Mouse (Mus musculus): ENCODE measurements around the gene Prickle1. TPM values are rescaled to one million over a fixed set of nuclear protein-coding genes. Genes with fewer than 3 reads are reported as not detected.

The Prickle1 gene
- total RNA-seq, 4 experiments from 2014 or later = 10.8 to 18.3 (median 15.4) TPM

DNA sequence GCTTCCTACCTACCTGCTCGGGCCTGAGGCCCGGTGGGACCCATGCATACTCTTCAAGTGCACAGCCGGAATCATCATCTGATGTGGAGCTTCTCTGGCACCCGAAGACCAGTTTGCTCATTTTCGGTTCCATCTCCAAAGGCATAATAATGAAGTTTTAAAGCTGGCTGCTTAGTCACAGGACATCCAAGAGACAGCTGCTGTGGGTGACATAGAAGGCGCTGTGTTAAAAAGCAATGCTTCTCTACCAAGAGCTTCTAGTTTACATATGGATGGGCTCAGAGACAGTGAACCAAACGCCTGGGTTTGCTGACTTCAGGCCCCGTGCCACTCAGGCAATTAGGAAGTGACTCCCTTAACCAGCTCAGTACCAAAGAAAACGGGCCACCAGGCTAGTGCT lies 83.3 kb downstream of the Prickle1 start:
- no peak for DNase-seq (ENCODE audit: low spot score)

DNA sequence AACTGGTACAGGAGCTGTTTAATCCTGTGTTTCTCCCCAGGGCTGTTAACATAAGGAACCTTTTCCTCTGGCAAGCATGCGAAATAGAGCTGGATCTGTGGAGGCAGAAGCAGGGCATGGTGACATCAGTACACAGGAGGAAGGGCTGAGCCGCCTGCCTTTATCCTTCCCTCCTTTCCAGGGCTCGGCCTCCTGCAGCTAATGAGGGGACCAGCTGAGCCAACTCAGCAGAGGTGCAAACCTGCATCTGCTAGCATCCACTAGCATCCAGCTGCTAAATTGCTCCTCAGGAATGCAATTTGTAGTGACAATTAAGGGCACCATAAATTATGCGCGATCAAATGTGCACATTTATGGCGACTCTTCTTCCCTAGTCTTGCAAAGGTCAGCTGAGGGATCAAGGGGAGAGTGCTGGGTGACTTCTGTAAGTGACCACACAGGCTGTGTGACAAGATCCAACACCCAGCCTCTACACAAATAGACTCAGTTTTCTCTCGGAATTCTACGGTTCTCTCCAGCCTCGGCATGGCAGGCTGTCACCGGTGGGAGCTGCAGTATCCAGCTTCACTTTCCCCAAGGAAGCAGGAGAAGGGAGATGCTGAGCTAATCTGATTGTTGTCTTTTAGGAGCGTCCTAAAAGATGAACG lies 84.9 kb downstream of the Prickle1 start:
- DNase-seq (ENCODE audit: low spot score) = no peak

DNA sequence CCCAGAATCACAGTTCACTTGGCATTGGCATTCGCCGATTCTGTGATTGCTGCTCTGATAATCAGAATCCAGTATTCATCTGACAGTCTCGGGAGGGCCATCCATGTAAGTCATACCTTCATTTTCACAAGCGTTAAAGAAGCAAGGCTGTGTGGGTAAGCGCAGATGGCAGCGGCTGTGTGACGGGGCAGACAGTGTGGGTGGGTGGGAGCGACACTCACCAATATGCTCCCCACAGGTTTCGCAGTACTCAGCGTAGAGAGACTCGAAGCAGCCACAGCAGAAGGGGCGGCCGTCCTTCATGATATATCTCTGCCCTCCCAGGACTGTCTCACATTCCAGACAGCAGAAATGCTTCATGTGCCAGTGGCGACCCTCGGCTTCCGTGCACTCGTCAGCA lies 90.9 kb downstream of the Prickle1 start:
- no peak for DNase-seq (ENCODE audit: low spot score)

DNA sequence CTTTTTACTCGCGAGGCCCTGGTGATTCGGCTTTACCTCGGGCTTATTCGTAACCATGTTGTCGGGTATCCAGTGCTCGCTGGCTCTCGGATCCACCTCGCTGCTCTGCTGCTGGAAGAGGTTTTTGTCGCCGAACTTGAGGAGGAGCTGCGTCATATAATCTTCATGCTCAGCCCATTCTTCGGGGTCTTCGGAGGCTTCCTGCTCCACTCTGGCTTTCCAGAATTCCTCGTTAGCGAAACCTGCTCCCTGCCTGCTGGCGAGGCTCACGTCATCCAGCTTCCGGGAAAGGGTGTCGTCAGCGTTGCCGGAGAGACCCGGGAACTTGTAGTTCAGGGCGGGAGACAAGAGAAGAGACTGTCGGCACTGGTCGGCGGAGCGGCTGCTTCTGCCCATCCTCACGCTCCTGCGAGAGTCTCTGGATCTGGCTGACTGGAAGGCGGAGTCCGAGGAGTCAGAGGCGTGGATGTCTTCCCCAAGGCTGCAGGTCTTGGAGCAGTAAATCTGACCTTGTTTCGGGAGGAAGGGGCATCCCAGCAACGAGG lies 92.4 kb downstream of the Prickle1 start:
- DNase-seq (ENCODE audit: low spot score) = no peak

DNA sequence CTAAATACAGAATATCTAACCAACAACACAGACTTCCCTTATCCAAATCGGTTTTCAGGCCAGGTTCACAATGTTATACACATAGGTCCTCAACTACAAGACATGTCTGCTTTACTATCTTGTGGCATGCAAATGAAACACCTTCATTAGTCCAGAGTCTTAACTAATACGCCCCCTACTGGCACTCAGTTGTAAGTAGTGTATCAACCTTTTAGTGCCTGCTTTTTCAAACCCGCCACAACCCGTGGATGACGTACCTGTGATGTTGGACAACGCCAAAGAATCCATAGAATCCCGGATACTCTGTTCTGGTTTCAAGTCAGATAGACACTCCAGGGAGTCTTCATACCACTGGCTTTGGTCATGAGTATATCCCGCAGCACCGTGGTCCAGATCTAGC lies 93.0 kb downstream of the Prickle1 start:
- no peak for DNase-seq (ENCODE audit: low spot score)

DNA sequence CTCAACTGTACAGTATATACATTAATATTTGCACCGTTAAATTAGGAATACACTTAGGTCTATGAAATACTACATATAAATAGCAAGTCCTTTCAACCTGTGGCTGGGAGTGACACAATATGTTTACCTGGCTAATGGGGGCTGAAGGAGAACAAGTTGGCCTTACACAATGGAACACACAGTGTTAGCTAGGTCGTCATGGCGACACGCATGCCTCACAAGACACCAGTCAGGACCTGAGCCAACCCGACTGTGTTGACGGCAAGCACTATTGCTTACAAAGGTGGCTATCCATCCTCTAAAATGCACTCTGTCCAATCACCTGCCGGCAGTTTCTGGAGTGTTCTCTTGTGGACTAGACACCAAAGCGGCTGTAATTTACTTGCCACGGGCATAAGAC lies 95.8 kb downstream of the Prickle1 start:
- no peak for DNase-seq (ENCODE audit: low spot score)

DNA sequence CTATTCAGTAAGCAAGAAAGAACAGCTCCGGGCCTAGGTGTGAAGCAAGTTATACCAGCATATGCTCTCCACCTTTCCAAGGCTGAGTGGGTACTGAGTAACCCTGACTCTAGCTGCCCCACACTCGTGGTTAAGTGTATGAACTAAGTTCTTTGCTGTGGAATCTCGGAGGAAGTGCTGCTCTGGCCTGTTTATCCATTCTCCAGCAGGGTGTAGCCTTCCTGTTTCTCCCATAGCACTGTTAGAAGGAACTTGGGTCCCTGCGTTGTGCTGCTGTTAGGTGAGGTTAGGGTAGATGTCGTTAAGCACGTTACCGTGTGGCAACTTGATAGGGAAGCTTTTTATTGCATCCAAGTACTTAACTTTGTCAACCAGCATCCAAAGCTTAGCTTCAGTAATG lies 101.0 kb downstream of the Prickle1 start:
- DNase-seq (ENCODE audit: low spot score) = peak; percentile 24

DNA sequence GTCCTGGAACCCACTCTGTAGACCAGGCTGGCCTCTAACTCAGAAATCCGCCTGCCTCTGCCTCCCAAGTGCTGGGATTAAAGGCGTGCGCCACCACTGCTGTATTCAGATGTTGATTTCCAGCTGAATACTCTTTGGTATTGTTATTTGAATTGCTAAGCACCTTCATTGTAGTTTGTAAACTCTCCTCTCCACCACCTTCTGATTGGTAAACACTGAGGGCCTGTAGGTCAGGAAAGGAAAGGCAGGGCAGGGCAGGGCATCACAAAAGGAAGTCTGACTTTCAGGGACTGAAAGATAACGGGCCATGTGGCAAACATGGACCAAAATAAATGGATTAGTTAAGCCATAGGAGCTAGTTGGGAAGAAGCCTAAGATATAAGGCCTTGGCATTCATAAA lies 106.1 kb downstream of the Prickle1 start:
- DNase-seq (ENCODE audit: low spot score) = no peak

DNA sequence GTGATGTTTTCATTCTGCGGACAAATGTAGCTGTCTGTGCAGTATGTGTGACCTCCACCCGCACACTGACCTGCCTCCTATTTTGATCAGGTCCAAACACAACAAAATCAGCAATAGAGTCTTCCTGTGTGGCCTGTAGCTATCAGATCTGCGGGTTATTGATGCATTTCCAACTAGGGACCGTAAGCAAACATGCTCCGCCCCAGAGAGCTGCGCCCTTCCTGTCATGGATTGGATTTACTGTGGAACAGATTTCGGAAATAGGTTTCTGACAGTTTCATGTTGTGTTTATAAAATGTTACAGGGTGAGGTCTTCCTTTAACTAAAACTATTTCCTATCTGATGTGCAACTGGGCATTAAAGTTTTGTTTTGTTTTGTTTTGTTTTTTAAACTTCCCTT lies 109.6 kb downstream of the Prickle1 start:
- DNase-seq (ENCODE audit: low spot score) = peak; percentile 56

DNA sequence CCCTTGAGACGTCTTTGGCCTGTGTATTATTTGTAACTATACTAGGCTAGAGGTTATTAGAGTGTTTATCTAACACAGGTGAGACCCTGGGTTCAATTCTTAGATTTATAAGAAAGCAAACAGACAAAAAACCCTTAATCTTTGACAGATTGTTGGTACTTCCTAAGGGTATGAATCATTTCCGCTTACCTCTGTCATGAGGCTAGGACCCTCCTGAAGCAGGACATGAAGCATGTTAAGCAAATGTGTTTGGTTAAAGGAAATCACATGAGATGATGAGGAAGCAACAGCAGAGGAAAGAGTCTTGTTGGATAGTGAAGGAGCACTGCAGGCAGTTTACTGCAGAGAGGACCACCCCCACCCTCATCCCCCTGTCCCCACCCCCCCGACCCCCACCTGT lies 110.4 kb downstream of the Prickle1 start:
- no peak for DNase-seq (ENCODE audit: low spot score)

DNA sequence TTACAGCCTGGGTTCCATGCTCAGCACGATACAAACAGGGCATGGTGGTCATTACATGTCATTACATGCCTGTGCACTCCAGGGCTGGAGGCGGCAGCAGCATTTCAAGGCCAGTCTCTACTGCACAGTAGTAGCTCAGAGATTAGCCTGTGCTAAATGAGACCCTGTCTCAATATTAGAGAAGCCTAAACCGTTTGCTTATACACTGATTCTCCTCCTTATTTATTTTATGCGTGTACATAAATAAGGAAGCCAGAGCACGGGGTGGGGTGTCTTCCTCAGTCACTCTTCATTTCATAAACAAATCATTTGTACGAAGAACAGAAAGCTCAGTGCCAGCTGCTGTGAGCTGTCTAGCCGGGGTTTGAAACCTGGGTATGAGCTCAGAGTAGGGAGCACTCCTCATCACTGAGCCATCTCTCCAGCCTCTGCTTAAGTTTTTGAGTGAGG lies 111.4 kb downstream of the Prickle1 start:
- DNase-seq (ENCODE audit: low spot score) = no peak

DNA sequence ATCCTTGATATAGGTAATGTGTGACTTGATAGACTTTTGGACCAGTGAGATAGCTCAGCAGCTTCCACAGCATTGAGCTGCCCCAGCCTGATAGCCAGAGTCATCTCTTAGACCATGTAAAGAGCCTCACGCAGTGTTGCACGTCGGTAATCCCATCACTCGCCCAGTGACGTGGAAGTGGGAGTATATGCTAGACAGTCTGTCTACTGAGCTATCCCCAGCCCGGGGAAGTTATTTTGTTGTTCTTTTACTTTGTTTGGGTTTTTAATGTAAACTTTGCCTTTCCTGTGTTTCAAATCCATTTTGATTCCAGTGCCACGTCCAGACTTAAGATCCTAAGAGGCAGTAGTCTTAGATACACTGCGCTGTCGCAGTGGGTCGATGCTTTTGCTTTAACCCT lies 114.6 kb downstream of the Prickle1 start:
- no peak for DNase-seq (ENCODE audit: low spot score)

DNA sequence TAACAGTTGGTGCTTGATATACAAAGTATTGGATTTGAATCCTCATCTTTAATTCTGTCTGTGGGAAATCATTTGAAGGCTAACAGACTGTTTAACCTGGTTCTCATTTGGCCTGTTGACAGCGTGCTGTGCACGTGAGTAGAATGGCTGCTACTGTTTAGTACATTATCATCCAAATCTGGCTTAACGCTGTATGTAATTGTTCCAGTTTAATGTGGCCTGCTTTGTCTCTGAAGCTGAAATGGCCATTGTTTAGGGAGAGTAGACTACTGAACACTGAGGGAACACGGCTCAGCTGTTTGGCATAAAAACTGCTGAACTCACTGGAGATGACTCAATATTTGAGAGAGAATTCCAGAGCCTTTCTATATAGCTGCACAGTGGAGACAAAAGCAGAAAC lies 116.2 kb downstream of the Prickle1 start:
- no peak for DNase-seq (ENCODE audit: low spot score)

DNA sequence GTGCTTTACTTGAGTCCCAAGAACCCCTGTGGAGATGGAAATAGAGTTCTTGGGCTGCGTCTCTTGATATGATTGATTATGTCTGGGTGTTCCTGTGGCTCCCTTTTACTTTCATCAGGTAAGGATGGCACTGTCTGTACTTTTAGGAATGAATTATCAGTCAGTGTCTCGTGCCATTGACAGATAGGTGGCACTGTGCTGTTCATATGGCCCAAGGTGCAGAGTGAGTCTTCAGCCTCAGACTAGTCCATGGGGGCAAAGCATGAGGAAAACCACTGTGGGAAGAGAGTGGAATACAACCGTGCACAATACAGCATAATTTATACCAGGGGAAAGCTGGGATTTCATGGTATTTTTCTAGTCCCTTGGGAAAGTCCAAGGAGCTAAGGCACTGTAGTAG lies 117.0 kb downstream of the Prickle1 start:
- DNase-seq (ENCODE audit: low spot score) = no peak

DNA sequence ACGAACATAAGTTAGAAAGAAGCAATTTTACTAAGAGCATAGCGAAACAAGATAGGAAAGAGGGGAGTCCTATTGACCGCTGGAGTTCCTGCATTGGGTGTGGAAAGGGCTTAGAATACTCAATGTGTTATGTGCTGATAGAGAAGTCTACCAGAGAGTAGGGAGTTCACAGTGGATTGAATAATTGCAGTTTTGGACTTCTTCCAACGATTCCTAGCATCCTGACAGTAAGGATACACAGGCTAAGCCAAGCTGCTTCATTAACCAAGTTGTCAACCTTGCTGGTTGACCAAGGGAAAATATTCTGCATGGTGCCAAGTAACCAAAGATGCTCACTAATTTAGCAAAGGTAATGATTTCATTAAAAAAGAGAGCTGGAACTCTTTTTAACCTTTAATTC lies 118.0 kb downstream of the Prickle1 start:
- DNase-seq (ENCODE audit: low spot score) = no peak

DNA sequence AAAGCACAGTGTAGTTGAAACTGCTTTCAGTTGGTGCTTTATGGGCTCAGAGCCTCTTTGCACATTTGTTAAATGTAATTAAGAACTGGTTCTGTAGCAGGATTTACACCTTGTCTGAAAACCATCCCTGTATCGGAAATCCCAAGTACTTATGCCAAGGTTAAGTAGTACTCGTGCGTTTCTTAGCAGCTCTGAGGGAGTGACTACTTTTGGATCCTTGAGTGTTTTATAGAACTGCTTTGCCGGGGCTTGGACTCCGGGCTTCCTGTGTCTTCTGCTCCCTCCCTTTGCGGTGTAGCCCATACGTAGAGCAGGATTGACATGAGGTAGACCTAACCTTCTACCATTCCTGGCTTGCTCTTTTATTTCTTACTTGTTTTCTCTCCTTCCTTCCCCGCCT lies 120.0 kb downstream of the Prickle1 start:
- DNase-seq (ENCODE audit: low spot score) = no peak

DNA sequence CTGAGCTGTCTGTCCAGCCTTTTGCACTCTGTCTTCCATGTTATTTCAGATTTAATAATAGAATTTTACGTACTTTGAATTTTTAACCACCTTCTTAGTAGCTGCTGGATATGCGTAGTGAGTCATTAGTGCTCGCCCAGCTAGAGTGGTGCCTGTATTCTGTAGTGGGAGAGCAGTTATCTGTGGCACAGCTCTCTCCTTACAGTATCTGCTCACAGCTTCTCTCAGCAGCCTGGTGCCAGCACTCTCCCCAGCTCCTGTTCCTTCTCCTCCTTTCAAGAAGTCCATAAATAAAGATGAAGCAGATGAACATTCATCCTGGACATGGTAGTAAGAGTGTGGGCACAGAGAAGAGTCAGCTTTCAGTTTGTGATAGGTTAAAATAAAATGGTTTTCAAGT lies 121.4 kb downstream of the Prickle1 start:
- no peak for DNase-seq (ENCODE audit: low spot score)

DNA sequence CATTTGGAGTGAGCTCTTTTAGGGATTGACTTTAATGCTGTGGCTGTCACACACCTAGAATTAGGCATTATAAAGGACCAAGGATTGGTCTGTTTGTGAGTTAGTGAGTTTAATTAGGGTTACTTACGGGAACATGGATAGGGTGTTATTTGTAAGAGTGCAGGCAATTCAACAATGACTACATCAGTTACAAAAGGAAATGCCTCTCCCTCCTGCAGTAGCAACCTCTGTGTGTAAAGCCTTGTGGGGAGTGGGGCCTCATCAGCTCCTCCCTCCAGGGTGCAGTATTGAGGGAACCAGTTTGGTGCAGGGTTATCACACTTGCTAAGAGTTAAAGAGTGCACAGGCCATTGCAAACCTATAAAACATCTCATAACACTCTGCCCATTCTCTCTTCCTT lies 123.6 kb downstream of the Prickle1 start:
- no peak for DNase-seq (ENCODE audit: low spot score)

DNA sequence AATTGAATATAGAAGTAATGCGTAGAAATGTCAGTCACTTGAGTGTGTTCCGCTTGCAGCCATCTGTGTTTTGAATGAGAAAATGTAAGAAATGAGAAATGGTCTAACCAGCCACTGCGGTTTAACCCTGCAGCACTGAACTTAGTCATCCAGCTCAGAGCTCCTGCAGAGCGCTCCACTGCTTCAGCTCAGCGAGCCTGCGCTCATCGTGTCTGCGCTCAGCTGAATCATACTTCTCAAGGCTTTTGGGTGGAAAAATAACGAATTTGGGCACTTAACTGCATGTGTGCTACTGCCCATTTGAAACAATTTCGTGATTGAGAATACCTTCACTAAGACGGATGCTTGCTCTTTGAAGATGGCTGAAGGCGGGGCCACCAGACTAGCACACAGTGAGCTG lies 124.0 kb downstream of the Prickle1 start:
- no peak for DNase-seq (ENCODE audit: low spot score)

DNA sequence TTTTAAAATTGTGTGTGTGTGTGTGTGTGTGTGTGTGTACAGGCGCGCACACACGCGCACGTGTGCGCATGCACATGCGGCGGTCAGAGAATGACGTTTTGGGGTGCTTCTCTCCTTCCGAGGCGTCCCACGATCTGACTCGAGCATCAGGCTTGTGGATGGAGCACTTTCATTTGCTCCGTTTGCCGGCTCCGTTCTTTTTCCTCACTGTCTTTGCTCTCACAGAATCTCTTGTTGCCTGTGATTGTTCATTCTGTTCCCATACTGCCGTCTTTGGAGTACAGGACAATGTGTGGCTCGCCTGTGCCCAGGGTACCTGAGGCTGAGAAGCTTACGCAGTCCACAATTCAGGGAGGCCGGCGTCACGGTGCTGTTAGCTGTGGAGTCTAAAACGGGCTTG lies 134.6 kb downstream of the Prickle1 start:
- no peak for DNase-seq (ENCODE audit: low spot score)

DNA sequence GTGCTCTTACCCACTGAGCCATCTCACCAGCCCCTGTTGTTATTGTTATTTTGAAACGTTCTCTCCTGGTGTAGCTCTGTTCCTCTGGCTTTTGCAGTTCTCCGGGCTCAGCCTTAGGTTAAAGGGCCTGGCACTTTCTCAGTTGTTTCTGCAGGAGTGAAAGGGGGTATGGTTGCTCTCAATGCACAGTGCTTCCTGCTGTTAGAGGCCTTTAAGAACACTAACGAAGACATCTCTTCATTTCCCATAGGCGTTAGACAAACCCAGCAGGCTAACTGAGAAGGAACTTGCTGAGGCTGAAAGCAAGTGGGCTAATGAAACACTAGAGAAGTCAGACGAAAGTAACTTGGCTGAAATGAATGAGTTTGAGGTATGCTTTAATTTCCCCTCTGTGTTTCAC lies 136.3 kb downstream of the Prickle1 start:
- DNase-seq (ENCODE audit: low spot score) = no peak

DNA sequence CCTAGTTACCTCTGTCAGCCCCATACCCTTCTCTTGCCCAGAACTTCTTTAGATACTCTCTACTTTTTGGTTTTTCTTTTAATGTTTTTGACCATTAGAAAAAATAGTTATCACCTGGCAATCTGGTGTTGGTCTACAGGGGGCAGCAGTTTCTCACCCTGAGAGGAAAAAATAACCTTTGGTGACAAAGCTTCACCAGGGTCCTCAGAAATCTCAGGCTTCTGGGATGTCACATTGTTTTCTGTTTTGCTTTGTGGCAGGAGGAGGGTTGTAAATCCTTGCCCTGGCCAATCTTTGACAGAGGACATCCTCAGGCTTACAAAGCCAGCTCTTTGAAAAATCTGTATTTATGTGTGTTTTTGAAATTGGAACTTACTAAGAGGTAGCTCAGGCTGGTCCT lies 139.7 kb downstream of the Prickle1 start:
- peak; percentile 11 for DNase-seq (ENCODE audit: low spot score)

DNA sequence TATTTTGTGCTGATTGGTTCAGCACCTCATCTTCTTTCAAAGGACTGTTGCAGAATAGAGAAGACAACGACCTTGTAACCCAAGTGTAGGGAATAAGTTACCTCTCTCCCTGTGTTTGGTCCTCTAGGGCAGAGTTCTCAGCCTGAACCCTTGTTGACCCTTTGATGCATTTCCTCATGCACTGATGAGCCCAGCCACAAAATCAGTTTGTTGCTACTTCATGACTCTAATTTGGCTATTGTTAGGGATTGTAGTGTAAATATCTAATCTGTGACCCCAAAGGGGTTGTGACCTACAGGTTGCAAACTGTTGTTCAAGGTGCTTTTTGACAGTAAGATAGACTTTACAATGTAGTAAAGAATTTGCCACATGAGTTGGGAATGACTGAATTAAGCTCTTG lies 142.4 kb downstream of the Prickle1 start:
- no peak for DNase-seq (ENCODE audit: low spot score)
